Mouse (Mus musculus) brain, embryonic 14.5 days (tissue): ENCODE data around the gene Wnk2.

Source experiments
- CTCF ChIP-seq: fragments of 200-500 bp; IDR thresholded peaks from 2 replicates; pipeline ENCODE4 v1.5.1; 2012; ENCODE audit warnings: inconsistent platforms, mild to moderate bottlenecking, moderate library complexity, borderline replicate concordance; ENCODE audit not compliant: insufficient read depth, insufficient read length; ENCODE audit errors: extremely low read depth
- POLR2A ChIP-seq: fragments of 200-500 bp; IDR thresholded peaks from 2 replicates; pipeline ENCODE4 v1.6.1; 2012; ENCODE audit warnings: mild to moderate bottlenecking, inconsistent platforms, borderline replicate concordance; ENCODE audit not compliant: poor library complexity, insufficient read depth, insufficient read length, severe bottlenecking; ENCODE audit errors: extremely low read depth

DNA sequence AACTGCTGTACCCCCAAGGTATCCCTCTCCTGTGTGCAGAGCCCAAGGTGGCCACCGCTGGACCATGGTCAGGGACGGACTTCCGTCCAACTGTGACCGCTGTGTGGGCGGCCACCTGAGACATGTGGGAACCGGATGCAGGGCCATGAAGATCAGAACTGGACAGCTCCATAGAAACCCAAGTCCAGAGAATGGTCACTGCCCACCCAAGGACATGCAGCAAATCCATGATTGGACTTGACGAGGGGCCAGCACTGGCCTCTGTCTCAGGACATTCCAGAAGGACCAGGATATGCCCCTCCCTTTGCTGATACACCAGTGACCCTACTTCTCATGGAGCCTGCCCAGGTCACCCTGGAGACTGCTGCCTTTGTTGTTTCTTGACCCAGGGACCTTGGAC is 47.8 kb upstream of the Wnk2 start:
- no peak for TF ChIP-seq POLR2A
- no peak for TF ChIP-seq CTCF
